Mouse (Mus musculus) testis, adult 2 months (tissue): ENCODE measurements around the gene Cyb5rl. TPM values are rescaled to one million over a fixed set of nuclear protein-coding genes. Genes with fewer than 3 reads are reported as not detected.

ENCODE experiments used
- H3K27ac ChIP-seq: fragments of 200-500 bp; 2 replicates; pipeline ENCODE4 v1.5.1; 2012; ENCODE audit warnings: low read depth, low read length; ENCODE audit not compliant: control insufficient read depth, insufficient read depth
- H3K27me3 ChIP-seq: fragments of 200-500 bp; 2 replicates; pipeline ENCODE4 v1.6.1; 2012; ENCODE audit warnings: mild to moderate bottlenecking, low read length, moderate library complexity; ENCODE audit not compliant: control insufficient read depth, insufficient read depth
- H3K36me3 ChIP-seq: fragments of 200-500 bp; 2 replicates; pipeline ENCODE4 v1.6.1; 2012; ENCODE audit warnings: mild to moderate bottlenecking, low read length; ENCODE audit not compliant: control insufficient read depth, insufficient read depth
- H3K4me1 ChIP-seq: fragments of 200-500 bp; 2 replicates; pipeline ENCODE4 v1.6.1; 2012; ENCODE audit warnings: low read length; ENCODE audit not compliant: control insufficient read depth, insufficient read depth
- H3K4me3 ChIP-seq: fragments of 200-500 bp; 2 replicates; pipeline ENCODE4 v1.5.1; 2012; ENCODE audit warnings: low read depth, mild to moderate bottlenecking, low read length, moderate library complexity, mixed read lengths; ENCODE audit not compliant: control insufficient read depth
- CTCF ChIP-seq: fragments of 200-500 bp; IDR thresholded peaks from 2 replicates; pipeline ENCODE4 v1.5.1; 2012; ENCODE audit warnings: low read depth, mild to moderate bottlenecking, inconsistent platforms, low read length, moderate library complexity; ENCODE audit not compliant: control insufficient read depth, insufficient read depth, insufficient replicate concordance
- POLR2A ChIP-seq: fragments of 200-500 bp; IDR thresholded peaks from 2 replicates; pipeline ENCODE4 v1.6.1; 2012; ENCODE audit warnings: low read depth, mild to moderate bottlenecking, inconsistent platforms, low read length, moderate library complexity; ENCODE audit not compliant: control insufficient read depth
- polyA plus RNA-seq: library from polyadenylated mRNA; depleted of rRNA; stranded (reverse); fragments of >200 nt; gene quantifications from 2 replicates; pipeline ENCODE4 v1.2.3, GENCODE M21; 2012; rRNA removed

Cyb5rl gene
- polyA plus RNA-seq, 1 experiment = 5.7 TPM

DNA sequence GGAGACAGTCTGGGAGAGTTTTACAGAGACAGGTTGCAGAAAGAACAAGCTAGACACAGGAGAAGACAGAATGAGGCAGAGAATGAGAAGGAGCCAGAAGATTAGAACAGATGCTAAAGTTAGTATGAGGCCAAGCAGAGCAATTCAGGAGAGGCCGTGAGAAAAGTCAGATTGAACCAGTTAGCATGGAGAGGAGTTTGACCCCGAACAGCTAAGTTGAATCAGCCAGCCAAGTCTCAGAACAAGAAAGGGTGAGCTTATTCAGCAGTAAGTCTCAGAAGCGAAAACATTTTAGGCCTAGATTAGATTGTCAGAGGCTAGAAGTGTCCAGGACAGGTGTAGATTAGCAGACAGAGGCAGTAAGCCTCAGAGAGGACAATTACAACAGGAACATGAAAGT lies 69.7 kb downstream of the Cyb5rl start:
- Histone ChIP-seq H3K4me3 (no peak overlapping the region), H3K36me3 (no peaks in the 10 kb centered on the region), H3K27me3 (no peaks in the 10 kb centered on the region), H3K4me1 (no peaks in the 10 kb centered on the region), H3K27ac (no peak overlapping the region)
- no peak for TF ChIP-seq POLR2A
- no peak for TF ChIP-seq CTCF

Other genes with a start within 250 kb of the Cyb5rl start
- 38.3 and 44.1 TPM in 2 replicates for gene Ssbp3, start 156.3 kb upstream of the Cyb5rl start, polyA plus RNA-seq
- gene Mrpl37, start 120 bp upstream of the Cyb5rl start, polyA plus RNA-seq = 73.8 and 74.4 TPM in 2 replicates
- gene Cdcp2, start 29.9 kb downstream of the Cyb5rl start, polyA plus RNA-seq = not detected in 2 replicates
- 77.0 and 92.8 TPM in 2 replicates for gene Tmem59, start 111.4 kb downstream of the Cyb5rl start, polyA plus RNA-seq
- gene Tceanc2, start 112.1 kb downstream of the Cyb5rl start, polyA plus RNA-seq = 11.0 and 15.9 TPM in 2 replicates
- 0.41 and 0.59 TPM in 2 replicates for gene Ldlrad1, start 142.2 kb downstream of the Cyb5rl start, polyA plus RNA-seq
- gene Lrrc42, start 186.5 kb downstream of the Cyb5rl start, polyA plus RNA-seq = 23.0 and 28.6 TPM in 2 replicates
- 8.8 and 11.9 TPM in 2 replicates for gene Hspb11, start 186.6 kb downstream of the Cyb5rl start, polyA plus RNA-seq
- gene Dio1, start 240.2 kb downstream of the Cyb5rl start, polyA plus RNA-seq = 0.12 TPM in 1 of 2 replicates, not detected in the other
- gene Yipf1, start 247.4 kb downstream of the Cyb5rl start, polyA plus RNA-seq = 48.8 and 52.5 TPM in 2 replicates